In genomic region chr11:60933178-60933930, GRCm38 (mm10) we compare ENCODE assay signal across 8 mouse cellular contexts. TPM values are rescaled to one million over a fixed set of nuclear protein-coding genes. Genes with fewer than 3 reads are reported as not detected.
A peak's percentile ranks its signal among the peaks of the same experiment; 100 is the strongest.
DNase-seq lines count a peak whose midpoint lies in the region; ATAC-seq and TF ChIP-seq lines count a peak whose summit lies in the region.

No protein-coding gene starts in this region.

- H3K4me2 ChIP-seq in embryonic facial prominence, embryonic 11.5 days (ENCODE audit: low read depth, low read length), result peak overlapping the region; percentile 82
- H3K4me2 ChIP-seq in limb, embryonic 12.5 days, result peak overlapping the region; percentile 77
- H3K4me2 ChIP-seq in midbrain, postnatal 0 days (ENCODE audit: low read depth, low read length, poor library complexity, severe bottlenecking), result peak overlapping the region; percentile 86

- H3K27me3 ChIP-seq in cerebellum, adult 2 months (ENCODE audit: control insufficient read depth, insufficient read depth, low read length), result no peaks in the 10 kb centered on the region
- no peaks in the 10 kb centered on the region for H3K27me3 ChIP-seq in embryonic facial prominence, embryonic 11.5 days (ENCODE audit: control insufficient read depth, insufficient read depth, low read length)
- H3K27me3 ChIP-seq in limb, embryonic 12.5 days, result peaks cover 8% of the 10 kb centered on the region
- H3K27me3 ChIP-seq in midbrain, postnatal 0 days (ENCODE audit: insufficient read depth, low read length), result no peaks in the 10 kb centered on the region

- TF ChIP-seq CTCF in cerebellum, adult 2 months (IDR thresholded peaks at IDR 0.05; ENCODE audit: borderline replicate concordance, insufficient read depth, low read depth, low read length), result no peak
- TF ChIP-seq CTCF in midbrain, postnatal 0 days (IDR thresholded peaks at IDR 0.05), result no peak

- 74% methylated on average over 10 of the region's 10 CpGs for WGBS in cerebellum, adult 2 months
- WGBS in embryonic facial prominence, embryonic 11.5 days, result 82% methylated on average over 10 of the region's 10 CpGs
- WGBS in limb, embryonic 12.5 days, result 80% methylated on average over 10 of the region's 10 CpGs
- 86% methylated on average over 10 of the region's 10 CpGs for WGBS in midbrain, postnatal 0 days

- peak overlapping the region; percentile 87 for H3K9ac ChIP-seq in embryonic facial prominence, embryonic 11.5 days (replicated peaks; ENCODE audit: low read length)
- peak overlapping the region; percentile 82 for H3K9ac ChIP-seq in limb, embryonic 12.5 days (replicated peaks)
- 0 out of 2 replicates have a peak overlapping the region, but pooled peaks have one; percentile 83 for H3K9ac ChIP-seq in midbrain, postnatal 0 days (replicated peaks; ENCODE audit: low read length, poor library complexity, severe bottlenecking)

- H3K9me3 ChIP-seq in embryonic facial prominence, embryonic 11.5 days (replicated peaks; ENCODE audit: control insufficient read depth, low read length), result no peaks in the 10 kb centered on the region
- no peaks in the 10 kb centered on the region for H3K9me3 ChIP-seq in limb, embryonic 12.5 days
- no peaks in the 10 kb centered on the region for H3K9me3 ChIP-seq in midbrain, postnatal 0 days (ENCODE audit: low read length)

- no peak for ATAC-seq in embryonic facial prominence, embryonic 11.5 days (replicated peaks; ENCODE audit: insufficient number of reproducible peaks, low FRiP score, low TSS enrichment, low read depth)
- no peak for ATAC-seq in limb, embryonic 12.5 days (ENCODE audit: insufficient number of reproducible peaks, insufficient read depth, low FRiP score, low TSS enrichment, low read depth)
- no peak for ATAC-seq in midbrain, postnatal 0 days (ENCODE audit: low FRiP score)

- intact Hi-C loops in heart, postnatal 25 days (cut with DNase I), result no loop called here

- H3K4me3 ChIP-seq in cerebellum, adult 2 months (replicated peaks; ENCODE audit: insufficient read depth, low read depth, low read length), result peak overlapping the region; percentile 72
- H3K4me3 ChIP-seq in embryonic facial prominence, embryonic 11.5 days (ENCODE audit: low read depth, low read length), result peak overlapping the region; percentile 88
- H3K4me3 ChIP-seq in limb, embryonic 12.5 days (replicated peaks), result peak overlapping the region; percentile 68
- peak overlapping the region; percentile 64; the same call in 1 of the 2 replicates for H3K4me3 ChIP-seq in midbrain, postnatal 0 days (ENCODE audit: low read depth, low read length)

- no peak overlapping the region for H3K27ac ChIP-seq in cerebellum, adult 2 months (ENCODE audit: insufficient read depth, low read length)
- no peak overlapping the region for H3K27ac ChIP-seq in embryonic facial prominence, embryonic 11.5 days (replicated peaks; ENCODE audit: low read depth, low read length)
- no peak overlapping the region for H3K27ac ChIP-seq in limb, embryonic 12.5 days
- H3K27ac ChIP-seq in midbrain, postnatal 0 days (ENCODE audit: low read depth, low read length), result no peak overlapping the region

- peaks cover 26% of the 10 kb centered on the region for H3K4me1 ChIP-seq in cerebellum, adult 2 months (ENCODE audit: control insufficient read depth, insufficient read depth, low read length)
- H3K4me1 ChIP-seq in embryonic facial prominence, embryonic 11.5 days (ENCODE audit: control insufficient read depth, insufficient read depth, low read length), result peaks cover 8% of the 10 kb centered on the region
- H3K4me1 ChIP-seq in limb, embryonic 12.5 days (replicated peaks), result peaks cover 27% of the 10 kb centered on the region
- H3K4me1 ChIP-seq in midbrain, postnatal 0 days (ENCODE audit: insufficient read depth, low read length), result peaks cover 8% of the 10 kb centered on the region

- H3K36me3 ChIP-seq in embryonic facial prominence, embryonic 11.5 days (replicated peaks; ENCODE audit: control insufficient read depth, insufficient read depth, low read depth, low read length), result no peaks in the 10 kb centered on the region
- H3K36me3 ChIP-seq in limb, embryonic 12.5 days, result peaks cover 15% of the 10 kb centered on the region; the same call in 1 of the 2 replicates
- no peaks in the 10 kb centered on the region for H3K36me3 ChIP-seq in midbrain, postnatal 0 days (ENCODE audit: insufficient read depth, low read length)

- DNase-seq in cerebellum, adult 2 months, result no peak
- no peak for DNase-seq in cerebellum, postnatal 10 days
- DNase-seq in embryonic facial prominence, embryonic 11.5 days (ENCODE audit: low spot score), result no peak
- DNase-seq in heart, postnatal 25 days (ENCODE audit: low spot score), result peak; percentile 56
- no peak for DNase-seq in midbrain, postnatal 0 days (ENCODE audit: low spot score)
- DNase-seq in spleen, postnatal 36 days (ENCODE audit: low spot score in 2 of 2), result no peak
- DNase-seq in ovary, postnatal 10 days (ENCODE audit: low spot score), result no peak

- TF ChIP-seq POLR2A in cerebellum, adult 2 months (IDR thresholded peaks at IDR 0.05; ENCODE audit: borderline replicate concordance, insufficient read depth, low read length), result no peak

RNA-seq across cellular contexts. Expression of gene Map2k3, which starts 1.5 kb away (rescaled TPM):
- polyA plus RNA-seq in cerebellum, adult 2 months (2012; rRNA removed), result 15.6 and 18.2 TPM in 2 replicates
- 50.4 and 58.1 TPM in 2 replicates for polyA plus RNA-seq in embryonic facial prominence, embryonic 11.5 days (2014; fragmentation: Nextera tagmentation; extraction: Ambion mirVana)
- total RNA-seq in heart, postnatal 25 days (2021), result 10 to 100 TPM; 73.6 to 81.8 TPM
- 83.1 and 84.7 TPM in 2 replicates for polyA plus RNA-seq in limb, embryonic 12.5 days (2016; fragmentation: Nextera tagmentation; extraction: Ambion mirVana)
- total RNA-seq in midbrain, postnatal 0 days (2014; rRNA removed), result 10.1 and 23.1 TPM in 2 replicates
- 22.9 and 23.4 TPM in 2 replicates for polyA plus RNA-seq in midbrain, postnatal 0 days (2015; fragmentation: Nextera tagmentation; extraction: Ambion mirVana)

RNA-seq across cellular contexts. Expression of gene Natd1, which starts 18.8 kb away (rescaled TPM):
- polyA plus RNA-seq in cerebellum, adult 2 months (2012; rRNA removed), result 16.6 and 16.7 TPM in 2 replicates
- 17.8 and 19.3 TPM in 2 replicates for polyA plus RNA-seq in embryonic facial prominence, embryonic 11.5 days (2014; fragmentation: Nextera tagmentation; extraction: Ambion mirVana)
- 10 to 100 TPM; 14.6 to 14.9 TPM for total RNA-seq in heart, postnatal 25 days (2021)
- polyA plus RNA-seq in limb, embryonic 12.5 days (2016; fragmentation: Nextera tagmentation; extraction: Ambion mirVana), result 14.2 and 15.9 TPM in 2 replicates
- 28.7 and 33.5 TPM in 2 replicates for total RNA-seq in midbrain, postnatal 0 days (2014; rRNA removed)
- polyA plus RNA-seq in midbrain, postnatal 0 days (2015; fragmentation: Nextera tagmentation; extraction: Ambion mirVana), result 14.5 and 15.9 TPM in 2 replicates

RNA-seq across cellular contexts. Expression of gene Tmem11, which starts 54.3 kb away (rescaled TPM):
- polyA plus RNA-seq in cerebellum, adult 2 months (2012; rRNA removed), result 58.3 and 62.7 TPM in 2 replicates
- 60.4 and 65.6 TPM in 2 replicates for polyA plus RNA-seq in embryonic facial prominence, embryonic 11.5 days (2014; fragmentation: Nextera tagmentation; extraction: Ambion mirVana)
- 10 to 100 TPM; 27.6 to 28.0 TPM for total RNA-seq in heart, postnatal 25 days (2021)
- 59.2 and 61.4 TPM in 2 replicates for polyA plus RNA-seq in limb, embryonic 12.5 days (2016; fragmentation: Nextera tagmentation; extraction: Ambion mirVana)
- total RNA-seq in midbrain, postnatal 0 days (2014; rRNA removed), result 47.1 and 53.4 TPM in 2 replicates
- 52.0 and 55.5 TPM in 2 replicates for polyA plus RNA-seq in midbrain, postnatal 0 days (2015; fragmentation: Nextera tagmentation; extraction: Ambion mirVana)
